Mouse (Mus musculus) hindbrain, embryonic 14.5 days (tissue): ENCODE measurements around the gene Pitpnm1. TPM values are rescaled to one million over a fixed set of nuclear protein-coding genes. Genes with fewer than 3 reads are reported as not detected.

Source experiments
- ATAC-seq: fragments of 200-750 bp; cut with Nextera tagmentation; 2 replicates; pipeline ENCODE4 v1.8.0; 2017; ENCODE audit warnings: moderate number of reproducible peaks, mild to moderate bottlenecking, moderate TSS enrichment, moderate library complexity; ENCODE audit not compliant: low FRiP score
- DNase-seq: peaks from one replicate; pipeline ENCODE4 v3.0.0-alpha.2; 2015; ENCODE audit warnings: low spot score
- H3K27ac ChIP-seq: fragments of 300-500 bp; sonication (generic); 2 replicates; pipeline ENCODE4 v1.5.1; 2014; ENCODE audit warnings: mild to moderate bottlenecking, moderate library complexity
- H3K27me3 ChIP-seq: fragments of 300-500 bp; sonication (generic); 2 replicates; pipeline ENCODE4 v1.6.1; 2014; ENCODE audit warnings: mild to moderate bottlenecking, low read length, mixed read lengths; ENCODE audit not compliant: control insufficient read depth, insufficient read depth
- H3K36me3 ChIP-seq: fragments of 300-500 bp; sonication (generic); replicated peaks from 2 replicates; pipeline ENCODE4 v1.6.1; 2014; ENCODE audit not compliant: control insufficient read depth, insufficient read depth
- H3K4me1 ChIP-seq: fragments of 300-500 bp; sonication (generic); replicated peaks from 2 replicates; pipeline ENCODE4 v1.6.1; 2014; ENCODE audit warnings: antibody characterized with exemption, low read length, mixed read lengths; ENCODE audit not compliant: control insufficient read depth, insufficient read depth
- H3K4me2 ChIP-seq: fragments of 300-500 bp; sonication (generic); replicated peaks from 2 replicates; pipeline ENCODE4 v1.6.1; 2014; ENCODE audit warnings: mild to moderate bottlenecking, moderate library complexity
- H3K4me3 ChIP-seq: fragments of 300-500 bp; sonication (generic); replicated peaks from 2 replicates; pipeline ENCODE4 v1.5.1; 2014; ENCODE audit warnings: mild to moderate bottlenecking, low read length
- H3K9ac ChIP-seq: fragments of 300-500 bp; sonication (generic); 2 replicates; pipeline ENCODE4 v1.6.1; 2014
- H3K9me3 ChIP-seq: fragments of 300-500 bp; sonication (generic); 2 replicates; pipeline ENCODE4 v1.6.1; 2016; ENCODE audit warnings: low read length; ENCODE audit not compliant: control insufficient read depth
- WGBS: fragments of 180-500 bp; shearing (Covaris S2); extraction: QIAGEN DNeasy Blood & Tissue Kit; methylation state at CpG from one replicate; pipeline ENCODE4 v1.1.7; 2014; 5-methylcytosine and 5-hydroxymethylcytosine counted together
- polyA plus RNA-seq: library from polyadenylated mRNA; unstranded; fragments of >200 nt; fragmentation: Nextera tagmentation; extraction: Ambion mirVana; gene quantifications from 2 replicates; pipeline ENCODE4 v1.2.1, GENCODE M21; 2014

Gene Pitpnm1
- polyA plus RNA-seq, result 70.0 and 74.7 TPM in 2 replicates

- ATAC-seq (no peak), DNase-seq (no peak)
- WGBS, result under 1% methylated on average over 52 of the region's 53 CpGs
- Histone ChIP-seq H3K9me3 (no peaks in the 10 kb centered on the region), H3K27ac (peak within 1 kb of the TSS; percentile 53), H3K4me3 (peak within 1 kb of the TSS; percentile 64), H3K9ac (peak within 1 kb of the TSS; percentile 75), H3K27me3 (peaks cover 9% of the 10 kb centered on the region; the same call in 1 of the 2 replicates), H3K4me2 (peak within 1 kb of the TSS; percentile 86), H3K4me1 (peaks cover 48% of the 10 kb centered on the region), H3K36me3 (peaks cover 5% of the 10 kb centered on the region)
Measured at GRCm38 (mm10) chr19:4099837-4100717, at the start of gene Pitpnm1. Gene Pitpnm1 (plus strand): TSS chr19:4099998.

- H3K9me3 ChIP-seq, result no peaks in the 10 kb centered on the region
- DNase-seq, result no peak
- H3K27ac ChIP-seq, result no peak overlapping the region
- no peak overlapping the region for H3K9ac ChIP-seq
- no peaks in the 10 kb centered on the region for H3K36me3 ChIP-seq
- no peak overlapping the region for H3K4me3 ChIP-seq
- WGBS, result 96% methylated on average over 5 of the region's 5 CpGs
- no peak for ATAC-seq
- no peaks in the 10 kb centered on the region for H3K27me3 ChIP-seq
- no peaks in the 10 kb centered on the region for H3K4me1 ChIP-seq
- no peak overlapping the region for H3K4me2 ChIP-seq
Measured at GRCm38 (mm10) chr19:4051016-4051415, 48.8 kb upstream of the Pitpnm1 start.

GRCm38 (mm10) chr19:4051741-4052515, 47.9 kb upstream of the Pitpnm1 start:
- Histone ChIP-seq H3K4me1 (no peaks in the 10 kb centered on the region), H3K4me3 (no peak overlapping the region), H3K27ac (no peak overlapping the region), H3K9me3 (no peaks in the 10 kb centered on the region), H3K4me2 (no peak overlapping the region), H3K27me3 (no peaks in the 10 kb centered on the region), H3K9ac (no peak overlapping the region), H3K36me3 (no peaks in the 10 kb centered on the region)
- ATAC-seq (no peak), DNase-seq (peak; percentile 65)
- 56% methylated on average over 10 of the region's 10 CpGs for WGBS

GRCm38 (mm10) chr19:4052516-4053030, 47.2 kb upstream of the Pitpnm1 start:
- no peaks in the 10 kb centered on the region for H3K27me3 ChIP-seq
- no peak overlapping the region for H3K27ac ChIP-seq
- WGBS, result 71% methylated on average over 5 of the region's 5 CpGs
- no peaks in the 10 kb centered on the region for H3K9me3 ChIP-seq
- no peaks in the 10 kb centered on the region for H3K4me1 ChIP-seq
- ATAC-seq, result no peak
- no peak overlapping the region for H3K9ac ChIP-seq
- H3K36me3 ChIP-seq, result no peaks in the 10 kb centered on the region
- DNase-seq, result no peak
- no peak overlapping the region for H3K4me3 ChIP-seq
- no peak overlapping the region for H3K4me2 ChIP-seq

GRCm38 (mm10) chr19:4054613-4055012, 45.2 kb upstream of the Pitpnm1 start:
- ATAC-seq (no peak), DNase-seq (no peak)
- H3K27ac ChIP-seq, result no peak overlapping the region

GRCm38 (mm10) chr19:4055216-4055946, 44.4 kb upstream of the Pitpnm1 start:
- 78% methylated on average over 8 of the region's 8 CpGs for WGBS
- H3K27me3 ChIP-seq, result no peaks in the 10 kb centered on the region
- DNase-seq (no peak), ATAC-seq (no peak)
- H3K4me1 ChIP-seq, result no peaks in the 10 kb centered on the region
- H3K9ac ChIP-seq, result no peak overlapping the region
- H3K4me2 ChIP-seq, result no peak overlapping the region
- H3K4me3 ChIP-seq, result no peak overlapping the region
- no peaks in the 10 kb centered on the region for H3K9me3 ChIP-seq
- no peaks in the 10 kb centered on the region for H3K36me3 ChIP-seq
- no peak overlapping the region for H3K27ac ChIP-seq

More at GRCm38 (mm10) chr19:4054613-4055012, 45.2 kb upstream of the Pitpnm1 start:
- no peaks in the 10 kb centered on the region for H3K27me3 ChIP-seq
- H3K9me3 ChIP-seq, result no peaks in the 10 kb centered on the region
- WGBS, result 89% methylated on average over 5 of the region's 5 CpGs
- H3K4me1 ChIP-seq, result no peaks in the 10 kb centered on the region
- H3K4me2 ChIP-seq, result no peak overlapping the region
- no peak overlapping the region for H3K9ac ChIP-seq
- H3K4me3 ChIP-seq, result no peak overlapping the region
- no peaks in the 10 kb centered on the region for H3K36me3 ChIP-seq

- Histone ChIP-seq H3K9me3 (no peaks in the 10 kb centered on the region), H3K9ac (no peak overlapping the region), H3K4me3 (no peak overlapping the region), H3K4me1 (no peaks in the 10 kb centered on the region), H3K4me2 (no peak overlapping the region), H3K36me3 (no peaks in the 10 kb centered on the region), H3K27me3 (no peaks in the 10 kb centered on the region), H3K27ac (no peak overlapping the region)
- no peak for ATAC-seq
- DNase-seq, result no peak
- 71% methylated on average over 15 of the region's 15 CpGs for WGBS
Measured at GRCm38 (mm10) chr19:4055947-4056693, 43.7 kb upstream of the Pitpnm1 start.

GRCm38 (mm10) chr19:4056727-4057126, 43.1 kb upstream of the Pitpnm1 start:
- Histone ChIP-seq H3K4me1 (no peaks in the 10 kb centered on the region), H3K4me3 (no peak overlapping the region), H3K4me2 (no peak overlapping the region), H3K9me3 (no peaks in the 10 kb centered on the region), H3K27me3 (no peaks in the 10 kb centered on the region), H3K27ac (no peak overlapping the region), H3K36me3 (no peaks in the 10 kb centered on the region), H3K9ac (no peak overlapping the region)
- 34% methylated on average over 4 of the region's 4 CpGs for WGBS
- DNase-seq (no peak), ATAC-seq (no peak)
